Mouse (Mus musculus): ENCODE results near the gene Acly.

Gene Acly

GRCm38 (mm10) chr11:100510556-100510955 lies 17.2 kb downstream of the Acly start:
- DNase-seq (ENCODE audit: low spot score): no peak

DNA sequence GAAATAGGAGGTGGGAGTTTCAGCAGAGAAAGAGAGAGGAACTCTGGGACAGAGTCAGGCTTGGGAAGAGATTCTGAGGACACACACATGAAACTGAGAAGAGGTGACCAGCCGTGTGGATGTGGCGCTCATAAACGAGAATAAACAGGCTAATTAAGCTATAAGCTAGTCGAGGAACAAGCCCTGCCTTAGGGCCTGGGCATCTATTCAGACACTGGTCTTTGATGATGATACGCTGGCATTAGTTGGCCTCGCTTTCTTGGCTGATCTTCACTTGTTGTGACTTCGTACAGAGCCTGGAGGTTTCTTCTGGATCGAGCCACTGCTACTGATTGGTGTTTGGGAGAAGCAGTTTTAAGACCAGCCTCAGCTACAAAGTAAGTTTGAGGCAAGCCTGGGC lies 21.8 kb downstream of the Acly start:
- DNase-seq (ENCODE audit: low spot score): no peak

DNA sequence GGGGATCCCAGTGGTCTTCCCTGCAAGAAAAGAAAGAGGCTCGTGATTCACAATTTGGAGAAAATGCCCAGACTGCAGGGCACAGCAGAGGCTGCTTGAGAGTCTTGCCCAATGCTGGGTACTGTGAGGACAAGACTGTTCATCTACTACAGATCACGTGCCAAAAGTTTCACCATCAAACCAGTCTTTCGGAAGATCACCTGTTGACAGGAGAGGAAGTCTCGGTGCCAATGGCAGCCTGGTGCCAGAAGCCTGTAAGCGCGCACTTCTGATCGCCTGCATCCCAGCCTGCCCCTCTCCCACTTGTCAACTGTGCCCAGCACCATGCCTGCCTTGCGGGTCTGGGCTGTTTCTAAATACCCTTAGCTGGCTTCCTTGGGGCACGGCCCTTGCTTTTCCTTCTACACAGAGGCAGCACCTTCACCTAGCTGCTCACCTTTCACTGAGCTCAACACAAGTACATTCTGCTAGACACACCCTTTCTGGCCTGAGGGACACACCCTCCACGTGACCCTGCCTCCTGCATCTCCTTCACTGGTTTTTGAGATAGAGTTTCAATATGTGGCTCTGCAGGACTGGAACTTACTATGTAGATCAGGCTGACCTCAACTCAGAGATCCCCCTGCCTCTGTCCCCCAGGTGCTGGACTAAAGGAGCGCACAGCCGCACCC lies 22.7 kb downstream of the Acly start:
- no peak for DNase-seq (ENCODE audit: low spot score)

DNA sequence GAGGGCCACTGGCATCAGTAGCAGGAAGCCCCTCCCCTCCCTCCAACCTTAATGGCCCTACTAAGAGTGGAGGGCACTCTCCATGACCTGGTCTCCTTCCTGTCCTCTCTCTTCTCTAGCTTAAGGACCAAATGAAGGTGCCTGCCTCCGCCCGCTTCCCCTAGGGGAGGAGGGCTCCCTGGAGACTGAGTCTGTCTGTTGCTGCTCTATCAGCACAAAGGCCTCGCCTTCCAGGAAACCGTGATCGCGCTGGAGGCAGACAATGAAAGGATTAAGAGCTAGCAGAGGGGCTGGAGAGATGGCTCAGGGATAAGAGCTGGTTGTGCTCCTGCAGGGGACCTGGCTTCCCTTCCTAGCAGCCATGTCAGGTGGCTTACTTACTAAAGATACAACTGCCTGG lies 26.5 kb downstream of the Acly start:
- DNase-seq (ENCODE audit: low spot score): peak; percentile 32

GRCm38 (mm10) chr11:100500651-100501050 lies 27.1 kb downstream of the Acly start:
- no peak for DNase-seq (ENCODE audit: low spot score)

GRCm38 (mm10) chr11:100500241-100500640 lies 27.6 kb downstream of the Acly start:
- no peak for DNase-seq (ENCODE audit: low spot score)

GRCm38 (mm10) chr11:100493771-100494170 lies 34.0 kb downstream of the Acly start:
- DNase-seq (ENCODE audit: low spot score): no peak

GRCm38 (mm10) chr11:100490951-100491350 lies 36.8 kb downstream of the Acly start:
- no peak for DNase-seq (ENCODE audit: low spot score)

DNA sequence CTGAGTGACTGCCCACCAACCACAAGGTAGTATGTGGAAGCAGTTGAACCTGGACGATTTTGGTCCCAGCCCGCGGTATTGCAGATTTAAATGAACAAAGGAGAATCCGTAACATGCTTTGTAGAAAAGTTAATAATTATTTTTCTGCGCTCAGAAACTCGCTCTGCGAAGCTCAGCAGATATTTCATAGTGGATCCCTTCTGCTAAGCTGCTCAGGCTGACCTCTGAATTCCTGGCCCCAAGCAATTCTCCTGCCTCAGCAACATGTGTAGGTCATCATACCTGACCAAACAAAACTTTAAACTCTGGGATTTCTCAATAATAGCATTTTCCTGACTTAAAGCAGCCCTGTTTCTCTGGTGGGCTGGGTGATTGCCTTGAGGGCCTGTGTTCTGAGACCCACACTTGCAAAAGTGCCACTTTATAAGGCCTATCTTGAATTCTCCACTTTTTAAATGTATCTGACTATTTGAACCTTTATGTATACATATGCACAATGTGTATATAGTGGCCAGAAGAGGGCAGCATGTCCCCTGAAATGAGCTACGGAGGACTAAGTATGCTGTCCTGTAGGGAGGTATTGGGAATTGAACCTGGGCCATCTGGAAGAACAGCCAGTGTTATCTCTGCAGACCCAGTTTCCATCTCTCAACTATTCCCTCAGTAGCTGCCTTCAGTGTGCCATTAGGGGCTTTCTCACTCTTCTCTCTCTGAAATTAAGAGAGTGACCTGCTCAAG lies 41.8 kb downstream of the Acly start:
- DNase-seq (ENCODE audit: low spot score): peak; percentile 69

DNA sequence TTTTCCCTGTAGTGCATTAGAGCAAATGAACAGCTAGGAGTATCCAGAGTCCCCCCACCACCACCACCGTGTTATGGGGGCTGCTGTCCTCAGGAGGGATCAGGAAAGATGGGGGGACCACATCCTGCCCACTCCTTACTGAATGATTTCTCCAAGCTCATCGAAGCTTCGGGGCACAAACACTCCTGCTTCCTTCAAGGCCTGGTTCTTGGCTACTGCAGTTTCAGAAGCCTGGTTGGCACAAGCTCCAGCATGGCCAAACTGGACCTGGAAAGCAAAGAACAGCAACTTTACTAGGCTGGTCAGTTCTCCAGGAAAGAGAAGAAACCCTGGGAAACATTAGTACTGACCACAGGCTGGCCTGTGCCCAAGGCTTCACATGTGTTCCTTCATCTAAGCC lies 43.3 kb downstream of the Acly start:
- no peak for DNase-seq (ENCODE audit: low spot score)

GRCm38 (mm10) chr11:100479152-100479551 lies 48.6 kb downstream of the Acly start:
- DNase-seq (ENCODE audit: low spot score): no peak

DNA sequence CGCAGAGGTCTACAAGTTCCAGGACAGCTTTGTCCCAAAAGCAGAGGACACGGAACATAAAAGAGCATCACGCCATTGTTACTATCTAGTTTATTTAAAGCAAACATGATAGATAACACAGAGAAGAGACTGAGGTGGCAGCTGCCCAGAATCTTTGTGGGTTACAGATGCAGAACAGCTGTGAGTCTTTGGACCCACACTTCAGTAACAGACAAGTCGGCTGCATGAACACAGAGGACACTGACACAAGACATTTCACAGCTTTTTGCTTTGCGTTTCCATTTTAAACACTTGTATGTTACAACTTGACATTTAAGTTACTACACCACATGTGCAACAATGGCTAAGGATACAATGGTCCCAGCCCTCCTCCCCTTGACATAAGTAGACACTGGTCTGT lies 51.5 kb downstream of the Acly start:
- no peak for DNase-seq (ENCODE audit: low spot score)

DNA sequence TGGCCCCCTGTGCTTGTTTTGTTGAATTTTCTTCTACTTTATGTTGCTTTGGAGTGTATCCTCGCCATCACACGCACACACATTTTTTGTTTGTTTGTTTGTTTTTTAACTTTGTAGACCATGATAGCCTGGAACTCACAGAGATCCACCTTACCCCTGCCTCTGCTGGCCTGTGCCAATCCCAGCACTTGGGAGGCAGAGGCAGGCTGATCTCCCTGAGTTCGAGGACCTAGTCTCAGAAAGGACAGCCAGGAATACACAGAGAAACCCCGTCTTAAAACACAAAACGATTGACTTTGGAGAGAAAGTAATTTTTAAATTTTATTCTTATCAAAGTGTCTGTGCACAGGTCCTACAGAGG lies 54.9 kb downstream of the Acly start:
- no peak for DNase-seq (ENCODE audit: low spot score)

DNA sequence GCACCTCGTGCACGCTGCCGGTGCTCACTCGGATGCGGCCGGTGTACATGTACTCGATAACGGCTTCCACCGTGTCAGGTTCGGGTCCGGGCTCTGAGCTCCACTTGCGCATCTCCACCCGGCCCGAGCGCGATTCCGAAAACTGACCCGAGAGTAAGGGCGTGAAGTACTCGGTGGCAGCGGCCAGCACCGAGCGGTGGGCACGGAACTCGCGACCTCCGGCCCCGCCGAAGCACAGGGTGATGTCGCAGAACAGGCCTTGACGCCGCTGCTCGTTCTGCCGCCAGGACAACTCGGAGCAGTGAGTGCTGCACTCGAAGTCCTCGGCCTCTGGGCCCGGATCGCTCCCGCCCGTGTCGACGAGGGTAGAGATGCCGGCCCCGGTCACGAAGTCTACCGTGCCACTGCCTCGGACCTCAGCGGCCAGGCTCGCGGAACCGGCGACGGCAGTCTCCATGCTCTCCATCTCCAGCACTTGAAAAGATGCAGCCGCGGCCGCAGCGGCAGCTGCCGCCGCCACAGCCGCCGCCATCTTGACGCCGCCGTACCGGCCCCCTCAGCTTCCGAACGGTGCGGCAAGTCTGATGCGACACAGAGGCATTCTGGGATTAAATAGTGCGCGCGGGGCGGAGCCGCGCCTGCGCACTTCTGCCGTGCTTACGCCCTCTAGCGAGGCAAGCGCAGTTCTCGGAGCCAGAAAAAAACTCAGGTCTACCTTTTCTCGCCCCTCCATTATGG lies 55.4 kb downstream of the Acly start, which contains the start of gene Klhl11:
Klhl11 (minus strand) TSS at position 545 of the 738 bp plus-strand sequence.
- DNase-seq (ENCODE audit: low spot score): peak; percentile 91

- DNase-seq (ENCODE audit: low spot score): peak; percentile 11
Observed at GRCm38 (mm10) chr11:100471352-100472196, 56.2 kb downstream of the Acly start.

DNA sequence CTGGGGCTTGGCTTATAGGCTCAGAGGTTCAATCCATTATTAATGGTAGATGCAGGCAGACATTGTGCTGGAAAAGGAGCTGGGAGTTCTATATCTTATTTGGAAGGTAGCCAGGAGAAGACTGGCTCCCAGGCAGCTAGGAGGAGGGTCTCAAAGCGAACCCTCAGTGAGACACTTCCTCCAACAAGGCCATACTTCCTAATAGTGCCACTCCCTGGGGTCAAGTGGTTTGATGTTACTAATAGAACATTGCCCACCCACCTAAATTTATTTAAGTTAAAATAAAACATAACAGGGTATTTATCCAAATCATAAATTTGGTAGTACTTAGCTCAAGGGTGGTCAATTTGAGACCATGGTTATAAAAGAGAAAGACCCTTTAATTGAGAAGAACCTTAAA lies 62.0 kb downstream of the Acly start:
- DNase-seq (ENCODE audit: low spot score): no peak

DNA sequence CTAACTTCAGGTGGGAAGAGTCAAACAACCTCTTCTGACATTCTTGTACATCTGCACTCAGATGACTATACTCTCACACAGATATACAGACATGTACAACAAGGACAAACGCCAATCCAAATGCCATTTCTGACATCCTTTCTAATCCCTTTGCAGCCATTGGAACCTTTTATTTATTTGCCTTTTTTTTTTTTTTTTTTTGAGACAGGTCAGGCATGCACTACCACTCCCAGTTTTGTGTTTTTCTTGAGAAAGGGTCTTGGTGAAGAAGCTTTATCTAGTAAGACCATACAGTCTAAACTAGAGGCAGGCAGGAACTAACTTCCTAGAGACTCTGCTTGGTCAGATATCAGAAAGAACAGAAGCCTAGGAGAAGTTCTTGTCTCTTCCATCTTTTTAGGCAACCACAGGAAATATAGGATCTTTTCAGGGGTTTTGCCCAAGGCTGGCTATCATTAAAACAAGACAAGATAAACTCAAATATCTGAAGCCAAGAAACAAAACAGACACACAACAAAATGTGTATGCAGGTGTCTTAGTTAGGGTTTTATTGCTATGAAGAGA lies 62.5 kb downstream of the Acly start:
- no peak for DNase-seq (ENCODE audit: low spot score)

DNA sequence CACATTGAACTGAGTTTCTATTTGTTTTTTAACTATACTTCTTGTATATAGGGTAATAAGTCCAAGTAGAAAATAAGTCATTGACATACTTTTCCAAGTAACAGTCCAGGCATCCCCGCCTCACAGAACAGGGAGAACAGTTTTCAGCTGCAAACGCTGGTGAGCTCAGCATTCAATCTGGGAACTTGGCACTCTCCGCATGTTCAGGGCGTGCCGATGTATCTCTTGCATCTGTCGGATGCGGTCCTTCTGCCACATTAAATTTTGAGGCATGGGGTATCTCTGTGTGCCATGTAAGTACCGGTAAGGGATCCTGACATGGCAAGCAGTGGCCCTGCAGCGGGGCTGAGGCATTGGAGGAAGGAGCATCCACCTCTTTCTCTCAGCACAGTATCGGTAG lies 65.1 kb downstream of the Acly start:
- DNase-seq (ENCODE audit: low spot score): no peak

GRCm38 (mm10) chr11:100457711-100458110 lies 70.1 kb downstream of the Acly start:
- no peak for DNase-seq (ENCODE audit: low spot score)

DNA sequence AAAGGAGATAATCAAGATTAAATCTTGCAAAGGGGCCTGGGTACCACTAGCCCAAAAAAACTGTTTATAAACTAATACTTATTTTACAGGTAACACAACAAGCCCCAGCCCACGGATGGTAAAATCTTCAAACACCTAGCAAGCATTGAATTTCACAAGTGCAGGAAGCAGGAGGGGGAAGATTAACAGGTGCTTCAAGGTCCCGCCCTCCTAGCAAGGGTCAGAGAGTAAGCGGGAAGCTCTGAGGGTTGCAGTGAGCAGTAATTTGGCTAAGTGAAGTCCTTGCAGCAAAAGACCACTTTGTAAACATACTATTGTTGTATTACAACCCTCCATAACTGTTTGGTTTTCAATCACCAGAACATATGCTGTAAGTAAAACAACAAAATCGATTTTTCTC lies 70.6 kb downstream of the Acly start:
- DNase-seq (ENCODE audit: low spot score): no peak

- no peak for DNase-seq (ENCODE audit: low spot score)
Observed at GRCm38 (mm10) chr11:100442625-100443024, 85.2 kb downstream of the Acly start.

DNA sequence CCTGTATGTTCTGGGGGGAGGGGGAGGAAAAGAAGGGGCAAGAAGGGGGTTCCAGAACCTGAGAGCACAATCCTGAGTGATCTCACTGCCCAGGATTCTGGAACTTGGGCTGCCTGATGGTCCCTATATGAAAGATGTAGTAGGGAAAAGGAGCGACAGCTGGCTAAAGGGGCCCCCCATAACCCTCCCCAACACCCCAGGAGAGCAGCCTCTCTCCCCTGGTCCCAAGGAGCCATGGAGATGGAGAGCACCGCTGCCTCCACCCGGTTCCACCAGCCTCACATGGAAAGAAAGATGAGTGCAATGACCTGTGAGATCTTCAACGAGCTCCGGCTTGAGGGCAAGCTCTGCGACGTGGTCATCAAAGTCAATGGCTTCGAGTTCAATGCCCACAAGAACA lies 86.0 kb downstream of the Acly start, which contains the start of the genes Nt5c3b and Klhl10:
Nt5c3b (minus strand) TSS at position 12 of the 400 bp plus-strand sequence.
Klhl10 (plus strand) TSS at position 121 of the 400 bp plus-strand sequence.
- no peak for DNase-seq (ENCODE audit: low spot score)
